Comparison of ENCODE assay signal across 18 mouse cellular contexts in the genomic region with DNA sequence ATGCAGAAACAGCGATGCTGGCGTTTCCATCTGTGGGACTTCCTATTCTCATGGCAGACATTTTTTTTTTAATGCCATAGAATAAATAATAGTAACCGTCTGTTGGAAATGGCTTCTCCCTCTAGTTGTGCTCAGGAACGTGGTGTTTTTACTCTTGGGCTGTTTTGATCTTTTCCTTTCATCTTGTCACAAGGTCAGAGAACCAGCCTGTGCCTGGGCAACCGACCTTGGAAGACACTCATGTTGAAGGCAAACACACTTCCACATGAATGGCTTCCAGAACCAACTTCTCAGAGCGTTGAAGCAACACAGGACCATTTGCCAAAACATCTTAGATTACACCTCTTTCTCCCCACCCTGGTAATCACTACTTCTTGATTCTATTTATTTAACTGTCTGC.
A peak's percentile ranks its signal among the peaks of the same experiment; 100 is the strongest.
DNase-seq lines count a peak whose midpoint lies in the region.
"Had no signal": no experiment of that assay in that cellular context is flagged by ENCODE, and none has a peak within 500 bp of the region (broad histone marks: within the 10 kb centered on the region; RNA-seq: fewer than 3 reads in every experiment).

No protein-coding gene starts in this region.

- DNase-seq in adrenal gland, adult 2 months = peak; percentile 44
- DNase-seq in adrenal gland, postnatal 4 days (ENCODE audit: low spot score in 2 of 2) = no peak
- peak; percentile 26 for DNase-seq in ovary, adult 18-20 months (ENCODE audit: low spot score)
- no peak for DNase-seq in ovary, postnatal 36 days (ENCODE audit: low spot score)
- peak; percentile 31 to 49 for DNase-seq in adrenal gland, postnatal 36 days
- DNase-seq in layer of hippocampus, adult 18-20 months (ENCODE audit: low spot score in 2 of 2) = no peak
- DNase-seq: B cell, adult 2 months; cerebellum, adult 11 months; cerebellum, adult 2 months; cerebellum, adult 9-11 months; cerebellum, postnatal 25 days; forebrain, postnatal 0 days; gastrocnemius, adult 2 months; gastrocnemius, postnatal 14 days; heart, adult 18-20 months; heart, postnatal 10 days; heart, postnatal 36 days; kidney, adult 2 months had no signal

Comparison
In these comparisons a context has a peak if more than half of its experiments do, and no peak if none do; other contexts are left out.
1. DNase-seq: peak in adrenal gland, adult 2 months (single experiment), ovary, adult 18-20 months (single experiment) and adrenal gland, postnatal 36 days (2 of 2); none in adrenal gland, postnatal 4 days (0 of 2), ovary, postnatal 36 days (single experiment) and layer of hippocampus, adult 18-20 months (0 of 2).